Mouse (Mus musculus) adrenal gland, adult 2 months (tissue): ENCODE data around the gene Slc46a2. TPM values are rescaled to one million over a fixed set of nuclear protein-coding genes. Genes with fewer than 3 reads are reported as not detected.

Source experiments
- DNase-seq: peaks from one replicate; pipeline ENCODE4 v3.0.0; 2021
- long read RNA-seq: library from polyadenylated mRNA; stranded (forward); transcript quantifications from one replicate; pipeline ENCODE4 v2.0.0, GENCODE M21; 2021
- polyA plus RNA-seq: library from polyadenylated mRNA; depleted of rRNA; stranded (reverse); fragments of >200 nt; gene quantifications from 2 replicates; pipeline ENCODE4 v1.2.3, GENCODE M21; 2012; rRNA removed
- total RNA-seq, 2 experiments: library from RNA; stranded (reverse); gene quantifications; 2 replicates each; pipeline ENCODE4 v1.2.3; 2021

Gene Slc46a2
- total RNA-seq, result not detected
- not detected in 2 replicates for polyA plus RNA-seq
- long read RNA-seq, result 0 reads

DNA sequence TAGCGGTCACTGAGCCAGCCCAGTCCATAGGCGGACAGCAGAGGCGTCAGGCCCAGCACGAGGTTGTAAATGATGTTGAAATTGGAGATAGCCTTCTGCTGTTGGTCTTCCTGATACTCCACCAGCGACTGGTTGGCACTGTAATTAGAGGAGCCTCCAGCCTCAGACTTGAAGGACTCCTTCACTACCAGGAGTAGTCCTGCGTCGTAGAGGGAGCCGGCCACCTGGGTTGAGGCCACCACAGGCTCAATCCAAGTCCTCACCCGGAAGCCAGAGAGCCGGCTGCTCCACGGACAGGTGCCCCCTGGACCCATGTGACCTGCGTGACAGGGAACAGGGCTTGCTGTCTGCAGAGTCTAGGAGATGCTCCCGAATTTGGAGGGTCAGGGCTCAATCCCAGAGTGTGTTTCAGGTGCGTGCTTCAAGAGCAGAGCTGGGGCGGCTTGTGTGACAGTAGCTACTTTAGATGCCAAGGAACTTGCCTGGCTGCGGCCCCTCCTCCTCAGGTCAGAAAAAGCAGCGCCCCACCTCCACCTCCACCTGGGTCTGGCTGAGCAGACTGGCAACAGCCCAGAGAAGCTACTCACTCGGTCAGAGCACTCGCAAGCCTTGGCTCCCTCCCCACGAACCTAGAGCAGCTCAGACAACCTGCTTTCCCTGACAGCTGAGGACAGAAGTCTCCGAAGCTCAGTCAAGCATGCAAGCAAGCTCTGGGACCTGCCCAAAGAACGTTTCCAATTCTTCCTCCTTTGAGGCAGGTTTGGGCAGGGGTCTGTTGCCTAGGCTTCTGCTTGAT is at the start of gene Slc46a2:
Gene Slc46a2 (minus strand): TSS at position 449 of the 796 bp plus-strand sequence.
- no peak for DNase-seq

DNA sequence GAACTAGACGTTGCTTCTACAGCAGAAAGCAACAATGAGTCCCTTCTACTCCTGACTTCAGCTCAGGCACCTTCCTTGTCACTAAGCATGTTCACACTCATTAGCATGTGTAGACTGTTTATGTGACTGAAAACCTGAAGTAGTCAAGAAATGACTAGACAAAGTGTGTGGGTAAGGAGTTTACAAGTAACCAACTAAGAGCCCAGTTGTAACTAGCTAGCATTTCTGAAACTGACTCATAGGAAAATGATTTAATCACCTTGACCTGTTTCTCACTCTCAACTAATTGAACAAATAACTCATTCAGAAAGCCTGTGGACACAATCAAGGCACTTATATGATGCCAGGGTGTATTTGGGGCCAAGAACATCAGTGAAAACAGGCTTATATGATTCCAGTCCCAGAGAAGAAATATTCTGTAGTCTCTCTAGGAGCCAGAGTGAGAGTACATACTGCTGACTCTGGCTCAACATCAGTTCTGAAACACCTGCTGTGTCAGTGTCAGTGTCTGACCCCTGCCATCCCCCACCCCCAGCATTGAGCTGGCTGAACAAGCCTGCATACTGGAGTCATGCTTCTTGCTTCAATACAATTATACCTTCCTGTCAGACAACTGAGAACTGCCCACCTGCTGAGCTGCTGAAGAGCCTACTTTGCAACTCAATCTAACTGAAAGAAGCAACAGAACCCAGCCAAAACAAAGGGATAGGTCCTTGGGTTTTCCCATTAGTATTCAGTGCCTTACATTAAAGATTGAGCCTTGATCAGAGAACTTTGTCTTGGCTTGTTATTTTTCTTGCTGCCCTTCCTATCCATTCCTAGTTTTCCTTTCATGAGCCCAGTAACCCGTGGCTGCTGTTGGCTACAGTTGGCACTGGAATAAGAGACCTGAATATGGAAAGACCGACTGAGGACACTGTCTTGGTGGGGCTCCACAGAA is 48.8 kb upstream of the Slc46a2 start, which contains the start of gene Mup6:
Gene Mup6 (plus strand): TSS at position 890 of the 940 bp plus-strand sequence.
- no peak for DNase-seq

DNA sequence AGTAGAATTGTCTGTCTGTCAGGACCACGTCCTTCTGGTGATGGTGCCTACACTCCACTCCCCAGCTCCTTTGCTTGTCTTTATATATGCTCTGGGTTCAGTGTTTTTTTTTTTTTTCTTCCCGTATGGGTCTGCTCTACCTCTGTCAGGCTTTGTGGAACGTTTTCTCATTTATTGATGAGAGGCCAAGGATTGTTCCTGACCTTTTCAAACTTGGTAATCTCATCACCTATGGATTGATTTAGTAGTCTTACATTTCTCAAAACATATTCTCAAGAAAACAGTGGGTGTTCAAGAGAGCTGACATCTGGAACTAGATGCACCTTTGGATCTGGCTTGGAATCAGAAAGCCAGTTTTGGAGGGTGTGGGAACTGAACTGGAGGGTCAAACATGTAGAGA is 45.8 kb upstream of the Slc46a2 start, which contains the start of gene Mup4:
Gene Mup4 (minus strand): TSS at position 101 of the 400 bp plus-strand sequence.
- DNase-seq, result no peak

DNA sequence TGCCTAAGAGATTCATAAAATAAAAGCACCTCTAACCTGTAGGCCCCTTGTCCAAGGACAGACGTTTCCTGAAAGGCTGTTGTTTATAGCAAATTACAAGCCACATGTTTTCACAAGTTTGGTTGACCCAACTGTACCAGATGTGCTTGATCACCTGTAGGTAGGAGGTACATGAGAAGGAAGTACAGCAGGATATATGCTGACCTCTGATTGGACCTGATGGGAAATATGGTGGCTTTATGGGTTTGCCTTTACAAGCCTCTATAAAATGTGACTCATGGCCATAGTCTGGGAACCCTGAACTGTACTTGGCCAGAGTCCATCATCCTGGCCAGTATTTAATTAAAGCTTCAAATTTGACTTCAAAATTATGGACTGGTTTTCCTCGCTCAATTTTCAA is 22.7 kb upstream of the Slc46a2 start:
- no peak for DNase-seq

DNA sequence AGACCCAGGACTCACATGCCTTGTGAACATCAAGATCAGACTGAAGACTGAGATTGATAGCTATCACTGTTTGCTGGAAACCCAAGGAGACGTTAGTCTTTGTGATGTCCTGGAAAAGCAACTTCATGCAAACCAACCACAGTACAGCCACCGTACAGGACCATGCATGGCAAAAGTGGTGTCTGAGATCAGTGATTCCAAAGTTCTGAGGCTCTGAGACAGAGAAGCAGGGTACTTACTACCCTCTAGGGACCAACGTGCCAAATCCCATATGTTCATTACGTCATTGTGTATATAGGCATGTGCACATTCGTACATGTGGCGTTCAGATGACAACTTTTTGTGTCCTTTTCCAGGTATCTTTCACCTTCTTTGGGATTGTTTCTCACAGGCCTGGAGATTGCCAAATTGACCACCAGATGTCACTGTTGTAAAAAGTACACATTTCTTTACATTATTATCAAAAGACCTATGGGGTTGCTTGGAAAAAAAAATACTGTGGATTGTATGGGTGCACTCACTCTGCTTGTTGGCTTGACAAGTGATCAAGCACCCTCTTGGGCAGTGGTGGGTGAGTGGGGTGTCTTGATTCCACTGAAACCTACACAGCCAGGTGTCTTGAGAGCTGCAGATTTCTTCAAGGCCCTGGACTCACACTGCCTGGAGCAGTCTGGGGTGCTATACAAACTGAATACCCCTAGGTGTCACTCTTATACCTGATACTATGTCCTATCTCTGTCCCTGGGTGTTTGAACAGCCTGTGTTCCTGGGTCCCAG is 17.8 kb upstream of the Slc46a2 start:
- no peak for DNase-seq

DNA sequence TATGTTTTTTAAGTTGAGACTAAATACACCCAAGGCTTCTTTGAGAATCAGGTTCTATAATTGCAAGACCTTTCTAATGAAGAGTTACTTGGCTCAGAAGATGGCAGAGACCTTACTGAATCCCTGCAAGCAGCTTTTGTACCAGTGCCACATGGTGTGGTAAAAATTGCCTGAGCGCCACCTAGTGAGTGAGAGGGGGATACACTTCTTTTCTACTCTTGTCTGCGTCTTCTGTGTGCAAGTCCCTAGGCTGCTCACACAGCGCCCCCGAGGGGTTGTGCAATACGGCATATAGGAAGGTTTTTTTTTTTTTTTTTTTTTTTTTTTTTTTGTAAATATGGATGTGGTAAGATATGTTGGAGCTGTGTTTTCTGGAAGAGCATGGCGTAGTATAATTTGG is 13.5 kb upstream of the Slc46a2 start:
- peak; percentile 55 for DNase-seq

DNA sequence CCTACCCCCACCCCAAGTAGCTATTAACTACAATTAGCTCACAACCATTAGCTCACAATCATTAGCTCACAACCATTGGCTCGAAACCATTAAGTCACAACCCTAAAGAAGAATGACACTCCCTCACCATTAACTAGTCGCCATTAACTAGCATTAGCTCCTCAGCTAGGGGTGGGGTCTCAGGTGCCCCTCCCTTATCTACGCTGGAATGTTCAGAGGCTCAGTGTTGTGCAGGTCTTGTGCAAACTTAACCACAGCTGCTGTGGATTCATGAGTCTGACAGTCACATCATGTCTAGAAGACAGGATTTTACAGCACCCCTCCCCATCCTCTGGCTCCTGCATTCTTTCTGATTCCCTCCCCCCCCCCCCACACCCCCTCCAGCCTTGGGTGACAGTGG is 12.8 kb upstream of the Slc46a2 start:
- no peak for DNase-seq

DNA sequence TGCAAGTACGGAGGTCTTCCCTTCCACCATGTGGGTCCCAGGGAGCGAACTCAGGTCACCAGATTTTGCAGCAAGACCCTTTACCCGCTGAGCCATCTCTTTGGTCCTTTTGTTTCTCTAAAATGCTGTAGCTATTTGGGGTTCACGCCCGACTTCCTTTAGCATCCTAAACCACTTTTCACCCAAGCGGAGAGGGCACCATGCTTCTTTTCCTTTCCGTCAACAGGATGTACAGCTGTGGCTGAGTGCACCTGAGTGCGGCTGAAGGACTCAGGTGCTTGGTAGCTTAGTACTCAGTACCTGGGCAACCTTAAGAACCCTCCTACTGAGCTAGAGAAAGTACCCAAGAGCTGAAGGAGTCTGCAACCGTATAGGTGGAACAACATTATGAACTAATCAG is 10.2 kb upstream of the Slc46a2 start:
- DNase-seq, result no peak

DNA sequence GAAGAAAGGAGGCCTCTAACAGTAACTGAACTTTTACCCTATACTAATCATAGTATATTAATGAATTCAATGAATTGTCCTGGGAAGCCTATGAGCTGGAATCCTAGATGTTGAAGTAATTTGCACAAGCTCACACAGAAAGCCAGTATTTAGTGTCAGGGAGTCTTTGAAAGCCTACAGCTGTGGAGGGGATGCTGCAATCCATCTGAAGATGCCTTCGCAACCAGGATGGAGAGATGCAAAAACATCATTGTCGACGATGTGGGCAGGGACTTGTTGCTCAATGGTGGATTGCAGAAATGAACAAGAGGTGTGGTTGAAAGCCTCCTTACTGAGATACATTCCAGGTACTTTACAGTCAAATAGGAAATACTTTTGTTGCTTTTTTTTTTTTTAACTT is 3.1 kb upstream of the Slc46a2 start:
- DNase-seq, result no peak

DNA sequence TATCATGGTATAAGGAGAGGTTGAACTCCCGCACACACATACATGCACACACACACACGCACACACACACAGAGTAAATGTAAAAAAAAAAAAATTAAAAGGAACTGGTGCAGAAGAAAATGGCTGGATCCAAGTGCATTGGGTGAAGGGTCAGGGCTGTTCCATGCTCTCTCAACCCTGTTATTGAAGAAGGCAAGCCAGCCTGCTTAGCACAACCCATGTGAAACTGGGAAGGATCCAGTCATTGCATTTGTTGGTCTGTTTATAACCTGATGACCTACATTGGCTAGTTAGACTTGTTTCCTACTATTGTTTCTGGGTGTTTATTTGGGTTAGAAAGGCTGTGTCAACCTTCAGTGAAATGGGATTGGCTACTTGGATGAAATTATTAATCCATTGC is 6.1 kb downstream of the Slc46a2 start:
- no peak for DNase-seq

DNA sequence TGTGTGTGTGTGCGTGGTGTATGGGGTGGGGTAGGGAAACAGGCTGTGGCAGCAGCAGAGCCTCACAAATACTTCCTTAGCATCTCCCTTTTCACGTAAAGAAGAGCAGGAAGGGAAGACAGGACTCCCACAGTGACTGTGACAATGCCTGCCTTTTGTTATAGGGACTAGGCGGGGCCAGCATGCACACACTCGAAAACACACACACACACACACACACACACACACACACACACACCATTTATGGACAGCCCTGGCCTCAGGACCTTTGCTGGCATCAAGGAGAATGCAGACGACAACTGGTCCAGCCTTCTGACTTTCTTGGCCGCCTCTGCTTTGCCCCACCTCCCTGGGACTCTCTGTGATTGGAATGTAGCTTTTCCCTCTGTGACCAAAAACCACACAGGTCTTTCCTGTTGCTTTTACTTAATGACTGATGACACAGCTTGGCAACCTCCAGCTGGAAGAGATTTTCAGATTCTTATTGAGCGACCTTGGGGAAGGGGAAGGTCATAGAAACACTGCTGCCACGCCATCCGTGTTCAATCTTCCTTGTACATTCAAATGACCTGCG is 7.1 kb downstream of the Slc46a2 start:
- peak; percentile 25 for DNase-seq

DNA sequence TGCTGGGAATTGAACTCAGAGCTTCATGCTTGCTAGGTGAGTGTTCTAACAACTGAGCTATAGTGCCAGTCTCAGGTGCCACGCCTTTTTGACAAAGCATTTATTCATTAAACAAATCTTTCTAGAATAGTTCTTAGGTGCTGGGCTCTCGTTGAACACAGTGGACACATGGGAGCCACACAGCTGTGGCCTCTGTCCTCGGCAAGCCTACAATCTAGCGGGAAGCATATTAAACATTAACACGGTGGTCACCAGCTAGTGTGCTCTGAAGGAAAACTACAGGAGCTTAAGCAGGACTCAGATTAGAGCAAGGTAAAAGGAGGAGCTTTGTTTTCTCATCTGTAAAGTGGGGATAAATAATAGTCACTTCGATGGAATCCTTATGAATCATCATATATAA is 7.8 kb downstream of the Slc46a2 start:
- DNase-seq, result no peak

DNA sequence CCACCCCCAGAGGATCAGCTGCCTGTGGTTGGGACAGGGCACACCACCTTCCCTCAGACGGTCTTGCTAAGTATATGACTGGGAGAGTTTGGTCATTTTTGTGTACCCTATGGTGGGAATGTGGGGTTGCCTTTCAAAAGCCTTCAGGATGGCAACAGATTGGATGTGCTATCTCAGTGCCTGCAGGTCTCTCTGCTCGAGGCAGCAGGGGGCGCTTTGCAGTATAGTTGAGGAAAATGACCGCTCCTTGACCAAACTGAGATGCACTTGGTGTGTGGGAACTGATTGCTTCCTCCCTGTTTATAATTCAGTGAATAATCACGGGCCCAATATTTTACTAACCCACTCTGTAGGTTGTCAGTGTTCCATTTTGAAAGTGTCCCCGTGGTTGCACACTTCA is 12.3 kb downstream of the Slc46a2 start:
- DNase-seq, result no peak

DNA sequence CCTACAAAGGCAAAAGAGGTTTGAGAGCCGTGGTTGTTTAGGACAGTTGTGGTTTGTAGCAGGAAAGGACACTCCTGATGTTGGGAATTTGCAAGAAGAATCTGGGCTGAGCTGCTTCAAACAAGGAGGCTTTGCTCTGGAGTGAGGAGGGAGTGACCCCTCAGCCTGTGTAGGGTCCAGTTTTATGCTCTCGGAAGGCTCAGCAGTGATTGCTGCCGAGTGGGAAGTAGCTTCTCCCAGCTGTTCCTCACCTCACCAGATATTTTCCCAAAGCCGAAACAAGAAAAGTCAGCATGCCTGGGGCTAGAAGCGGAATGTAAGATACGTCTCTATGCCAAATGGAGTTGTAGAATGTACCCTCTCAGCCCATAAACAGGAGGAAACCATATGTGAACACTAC is 13.0 kb downstream of the Slc46a2 start:
- no peak for DNase-seq

DNA sequence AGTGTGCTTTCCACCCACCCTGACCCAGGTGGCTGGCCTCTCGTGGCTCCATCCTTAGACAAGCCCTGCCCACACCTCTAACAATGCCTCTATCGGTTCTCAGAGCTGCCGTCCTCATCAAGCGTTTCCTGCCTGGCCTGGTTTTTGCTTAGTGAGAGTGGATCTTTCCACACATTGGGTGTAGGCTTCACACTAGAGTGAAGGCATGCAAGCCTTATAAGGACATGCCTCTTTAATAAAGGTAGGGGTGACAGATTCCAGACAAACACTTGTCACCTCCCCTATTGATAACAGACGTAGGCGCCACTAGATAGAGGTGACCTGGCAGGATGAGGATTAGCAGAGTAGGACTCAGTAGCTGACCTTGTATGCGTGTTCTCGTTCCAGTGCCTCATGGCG is 16.3 kb downstream of the Slc46a2 start:
- no peak for DNase-seq

DNA sequence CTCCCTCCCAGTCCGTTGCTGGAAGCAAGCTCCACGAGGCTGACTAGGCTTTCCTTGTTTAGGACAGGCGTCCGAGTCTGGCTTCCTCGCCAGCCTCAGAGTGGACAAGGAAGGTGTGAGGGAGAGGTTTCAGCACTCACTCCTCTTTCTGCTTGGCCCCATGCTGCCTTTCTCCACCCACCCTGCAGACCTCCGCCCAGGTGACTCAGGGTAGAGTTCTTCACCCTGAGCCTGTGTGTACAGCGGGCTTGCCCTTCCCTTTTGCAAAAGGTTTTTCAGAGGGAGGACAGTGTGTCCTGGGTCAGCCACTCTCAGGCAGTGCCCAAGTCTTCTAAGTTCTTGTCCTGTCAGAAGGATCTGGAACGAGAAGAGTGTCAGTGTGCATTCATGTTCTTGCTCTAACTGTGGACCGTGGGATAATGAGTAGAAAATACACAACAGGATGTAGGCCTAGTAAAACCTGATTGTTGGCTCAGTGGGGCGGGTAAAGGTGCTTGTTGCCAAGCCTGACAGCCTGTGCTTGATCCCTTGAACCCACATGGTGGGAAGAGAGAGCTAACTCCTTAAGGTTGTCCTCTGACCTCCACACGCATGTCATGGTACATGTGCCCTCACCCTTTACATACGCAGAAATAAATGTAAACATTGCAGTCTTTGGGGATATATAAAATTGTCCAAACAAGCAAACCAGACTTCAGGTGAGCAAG is 16.9 kb downstream of the Slc46a2 start:
- DNase-seq, result no peak

DNA sequence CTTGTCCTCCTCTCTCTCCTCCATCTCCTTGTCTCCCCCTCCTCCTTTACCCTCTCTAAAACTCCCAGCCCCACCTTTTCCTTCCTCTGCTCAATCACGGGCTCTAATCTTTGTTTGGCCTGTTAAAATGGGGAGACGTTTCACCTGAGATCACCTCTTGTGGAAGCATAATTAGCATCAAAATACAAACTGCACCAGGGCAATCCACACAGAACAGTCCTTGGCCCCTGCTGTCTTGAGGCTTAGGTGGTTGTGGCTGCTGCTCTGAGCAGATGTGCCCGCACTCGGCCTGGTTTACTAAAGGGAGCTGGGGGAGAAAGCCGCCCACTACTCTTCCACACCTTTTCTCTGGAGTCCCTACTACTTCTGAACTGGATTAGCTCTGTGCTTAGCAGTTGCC is 18.9 kb downstream of the Slc46a2 start:
- no peak for DNase-seq

DNA sequence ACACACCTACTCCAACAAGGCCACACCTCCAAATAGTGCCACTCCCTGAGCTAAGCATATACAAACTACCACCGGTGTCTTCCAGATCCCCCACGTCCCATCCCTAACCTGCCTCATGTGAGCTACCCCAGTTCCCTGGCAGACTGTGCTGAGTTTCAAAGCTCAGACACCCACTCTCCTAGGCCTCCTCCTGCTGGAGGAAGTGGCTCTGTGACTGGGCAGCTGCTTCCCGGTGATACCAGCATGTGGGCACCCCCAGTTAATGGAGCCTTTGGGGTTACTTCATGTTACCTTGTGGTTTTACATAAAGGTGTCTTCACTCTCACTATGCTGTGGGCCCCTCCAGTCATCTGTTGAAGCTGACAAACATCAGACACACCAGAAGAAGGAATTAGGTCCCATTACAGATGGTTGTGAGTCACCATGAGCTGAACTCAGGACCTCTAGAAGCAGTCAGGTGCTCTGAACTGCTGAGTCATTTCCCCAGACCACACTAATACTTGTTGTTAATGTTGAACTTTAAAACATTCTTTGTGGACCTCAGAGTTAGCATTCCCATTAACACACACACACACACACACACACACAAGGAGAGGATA is 19.8 kb downstream of the Slc46a2 start:
- no peak for DNase-seq

DNA sequence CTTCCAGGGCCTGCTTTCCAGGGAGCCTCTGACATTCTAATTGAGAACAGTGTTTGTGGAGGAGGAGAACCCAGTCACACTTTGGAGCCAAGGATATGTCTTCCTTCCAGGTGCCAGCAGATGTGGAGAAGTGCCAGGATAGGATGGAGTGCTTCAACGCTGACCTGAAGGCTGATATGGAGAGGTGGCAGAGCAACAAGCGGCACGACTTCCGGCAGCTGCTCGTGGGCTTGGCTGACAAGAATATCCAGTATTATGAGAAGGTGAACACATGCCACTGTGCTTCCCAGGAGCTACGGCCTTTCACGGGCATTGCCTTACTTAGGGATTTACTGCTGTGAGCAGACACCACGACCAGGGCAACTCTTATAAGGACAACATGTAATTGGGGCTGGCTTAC is 20.4 kb downstream of the Slc46a2 start:
- DNase-seq, result no peak

DNA sequence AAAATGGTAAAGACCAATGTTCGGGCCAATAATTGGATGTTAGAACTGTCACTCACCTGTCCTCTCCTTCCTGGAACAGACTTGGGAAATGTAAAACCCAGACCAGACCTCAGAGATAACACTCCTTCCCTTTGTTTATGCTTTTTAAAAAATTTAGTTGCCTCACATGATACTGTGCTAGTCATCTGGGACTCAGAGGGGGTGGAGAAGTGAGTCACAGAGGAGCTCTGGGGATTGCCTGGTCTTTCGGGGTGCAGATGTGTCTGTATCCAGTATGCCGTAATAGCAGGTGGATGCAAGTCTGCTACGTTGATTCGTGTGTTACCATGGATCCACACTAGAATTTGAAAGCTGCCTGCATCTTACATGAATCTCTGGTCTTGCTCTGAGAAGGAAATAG is 22.1 kb downstream of the Slc46a2 start:
- DNase-seq, result no peak
